Mouse (Mus musculus): Measurements from ENCODE around the gene Myo1a. TPM values are rescaled to one million over a fixed set of nuclear protein-coding genes. Genes with fewer than 3 reads are reported as not detected.
"Not testable (repeated sequence)": the region's sequence is repeated elsewhere in the genome, so short reads cannot be mapped to it uniquely, and the experiment has no call there.

The Myo1a gene
- total RNA-seq (2021) = 1 to 10 TPM; 1.0 to 1.3 TPM

- no peak for DNase-seq
These were observed at the start of gene Myo1a for GRCm38 (mm10) chr10:127704766-127705220. Gene Myo1a, plus strand, starts transcription at chr10:127705170.

- not testable (repeated sequence) for DNase-seq
These were observed 47.4 kb upstream of the Myo1a start for GRCm38 (mm10) chr10:127657617-127658016.

GRCm38 (mm10) chr10:127658076-127658475 lies 46.9 kb upstream of the Myo1a start:
- DNase-seq = no peak

- no peak for DNase-seq
These were observed 45.4 kb upstream of the Myo1a start for GRCm38 (mm10) chr10:127659551-127659950.

- DNase-seq = no peak
These were observed 43.6 kb upstream of the Myo1a start for GRCm38 (mm10) chr10:127661291-127661914.

GRCm38 (mm10) chr10:127661915-127662663 lies 42.9 kb upstream of the Myo1a start:
- DNase-seq = no peak

GRCm38 (mm10) chr10:127662666-127663253 lies 42.2 kb upstream of the Myo1a start:
- DNase-seq = no peak

- DNase-seq = no peak
These were observed 41.4 kb upstream of the Myo1a start for GRCm38 (mm10) chr10:127663590-127663989.

- DNase-seq = no peak
These were observed 40.8 kb upstream of the Myo1a start for GRCm38 (mm10) chr10:127664166-127664565.

GRCm38 (mm10) chr10:127664891-127665290 lies 40.1 kb upstream of the Myo1a start:
- DNase-seq = no peak

GRCm38 (mm10) chr10:127665366-127666181 lies 39.4 kb upstream of the Myo1a start:
- DNase-seq = no peak

- DNase-seq = peak; percentile 73 to 77
These were observed 38.3 kb upstream of the Myo1a start, which contains the start of gene Nemp1 for GRCm38 (mm10) chr10:127666501-127667268. Gene Nemp1, plus strand, starts transcription at chr10:127666901.

GRCm38 (mm10) chr10:127667269-127668092 lies 37.5 kb upstream of the Myo1a start:
- DNase-seq = peak; percentile 63

GRCm38 (mm10) chr10:127668093-127669050 lies 36.6 kb upstream of the Myo1a start, which contains the start of gene Nab2:
Gene Nab2, minus strand, starts transcription at chr10:127668568.
- DNase-seq = peak; percentile 69 to 73

GRCm38 (mm10) chr10:127669170-127669569 lies 35.8 kb upstream of the Myo1a start:
- DNase-seq = no peak

GRCm38 (mm10) chr10:127670185-127670584 lies 34.8 kb upstream of the Myo1a start:
- DNase-seq = no peak

GRCm38 (mm10) chr10:127671276-127671675 lies 33.7 kb upstream of the Myo1a start:
- no peak for DNase-seq

GRCm38 (mm10) chr10:127674046-127674655 lies 30.8 kb upstream of the Myo1a start:
- no peak for DNase-seq
